Mouse (Mus musculus) T-helper 1 cell (primary cell): ENCODE results near the gene Shoc2.
"Not testable (repeated sequence)": the region's sequence is repeated elsewhere in the genome, so short reads cannot be mapped to it uniquely, and the experiment has no call there.

Experiments used
- in situ Hi-C: fragments of 300-600 bp; cut with MboI, MseI; formaldehyde crosslinking; loops from one replicate; pipeline ENCODE4 v1.15.1; 2025; ENCODE audit warnings: high pct_unique_total_duplicates

Gene Shoc2

GRCm38 (mm10) chr19:53943802-53944785 lies at the start of gene Shoc2, which contains the start of gene Bbip1:
Shoc2 (plus strand) TSS chr19:53944306.
Bbip1 (minus strand) TSS chr19:53944627.
- in situ Hi-C loops: no loop called here

DNA sequence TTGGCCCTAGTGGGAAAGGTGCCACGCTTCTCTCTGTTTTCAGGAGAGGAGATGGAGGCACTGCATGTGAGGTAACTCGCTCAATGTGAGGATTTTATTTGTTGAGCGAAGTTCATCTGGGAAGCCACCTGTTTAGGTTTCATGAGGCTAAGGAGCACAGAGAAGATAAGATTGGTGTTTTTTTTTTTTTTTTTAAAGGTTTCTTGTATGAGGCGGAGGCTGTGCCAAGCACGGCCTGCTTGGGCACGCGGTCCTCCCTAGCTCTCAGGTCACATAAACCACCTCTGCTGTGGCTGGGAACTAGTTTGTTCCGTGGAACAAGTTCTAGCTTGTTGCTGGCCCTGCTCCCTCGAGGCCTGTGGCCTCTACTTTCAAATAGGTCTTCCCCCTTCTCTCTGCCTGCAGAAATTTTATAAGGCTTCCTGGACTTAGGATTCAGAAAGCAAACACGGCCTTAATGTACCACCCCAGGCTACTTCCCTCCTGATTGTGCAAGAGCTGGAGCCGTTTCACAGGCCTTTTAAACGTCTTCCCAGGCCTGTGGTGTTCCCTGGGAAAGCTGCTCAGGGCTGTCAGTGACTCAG lies 49.5 kb upstream of the Shoc2 start:
- in situ Hi-C loops: loop anchor here (5.0 kb wide), 1 partner anchor 92 kb away; no protein-coding TSS in a partner anchor

DNA sequence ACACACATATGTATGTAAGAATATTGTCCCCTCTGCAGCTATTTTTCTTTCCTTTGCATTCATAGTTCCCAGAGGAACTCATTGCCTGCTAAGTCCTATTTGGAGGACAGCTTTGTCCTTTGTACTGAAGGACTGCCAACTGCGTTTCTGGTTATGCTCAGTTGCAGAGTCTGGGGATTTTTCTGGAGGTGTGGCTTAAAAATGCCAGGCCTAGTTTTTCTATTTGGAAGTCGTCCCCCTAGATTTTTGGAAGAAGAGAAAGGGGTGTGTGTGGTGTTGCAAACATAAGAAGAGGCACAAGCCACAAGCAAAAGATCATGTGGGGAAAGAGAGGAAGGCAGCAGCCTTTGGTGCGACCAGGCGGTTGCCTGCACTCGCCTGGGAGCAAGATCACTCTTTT lies 46.1 kb upstream of the Shoc2 start:
- in situ Hi-C loops: loop anchor here (5.0 kb wide), 1 partner anchor 96 kb away; no protein-coding TSS in a partner anchor

GRCm38 (mm10) chr19:53898498-53898897 lies 45.6 kb upstream of the Shoc2 start:
- in situ Hi-C loops: loop anchor here (5.0 kb wide), 1 partner anchor 96 kb away; no protein-coding TSS in a partner anchor

DNA sequence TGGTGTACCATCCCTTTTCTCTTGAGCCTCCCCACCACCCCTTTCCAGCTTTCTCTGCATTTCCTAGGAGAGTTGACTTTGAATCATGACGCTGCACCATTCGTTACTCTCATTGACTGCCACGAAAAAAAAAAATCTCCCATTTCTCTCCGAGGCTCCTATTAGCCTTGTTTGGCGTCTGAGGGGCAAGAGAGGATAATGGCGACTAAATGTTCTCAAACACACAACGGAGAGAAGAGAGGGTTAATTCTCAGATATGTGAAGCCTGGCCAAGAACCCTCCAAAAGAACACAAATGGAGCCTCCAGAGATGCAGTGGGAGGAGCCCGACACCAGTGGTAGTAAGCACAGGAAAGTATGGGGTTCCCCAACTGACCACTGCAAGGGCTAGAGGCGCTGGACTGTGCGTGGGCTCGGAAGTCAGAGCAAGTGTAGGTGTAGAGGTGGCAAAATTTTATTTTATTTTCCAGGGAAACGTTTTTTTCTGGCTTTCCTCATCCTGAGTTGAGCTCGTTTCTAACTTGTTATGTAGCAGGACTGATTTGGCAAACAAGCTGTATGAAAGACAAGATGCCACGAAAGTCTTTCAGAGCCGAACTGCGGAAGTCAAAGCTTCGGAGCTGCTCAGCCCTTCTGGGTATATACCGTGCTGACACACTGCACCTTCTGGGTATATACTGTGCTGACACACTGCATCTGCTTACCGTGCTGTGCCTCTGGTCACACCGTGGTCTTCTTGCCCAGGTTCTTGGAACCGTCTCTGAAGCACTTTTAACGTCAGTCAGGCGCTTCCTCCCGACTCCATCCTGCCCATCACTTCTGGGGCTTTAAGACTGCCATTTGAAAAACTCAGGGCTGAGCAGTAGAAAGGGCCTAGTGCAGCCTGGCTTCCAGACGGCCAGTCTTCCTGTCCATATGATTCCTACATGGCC lies 44.9 kb upstream of the Shoc2 start:
- in situ Hi-C loops: loop anchor here (5.0 kb wide), 1 partner anchor 97 kb away; no protein-coding TSS in a partner anchor

GRCm38 (mm10) chr19:53899941-53900610 lies 44.0 kb upstream of the Shoc2 start:
- in situ Hi-C loops: loop anchor here (5.0 kb wide), 1 partner anchor 98 kb away; no protein-coding TSS in a partner anchor

DNA sequence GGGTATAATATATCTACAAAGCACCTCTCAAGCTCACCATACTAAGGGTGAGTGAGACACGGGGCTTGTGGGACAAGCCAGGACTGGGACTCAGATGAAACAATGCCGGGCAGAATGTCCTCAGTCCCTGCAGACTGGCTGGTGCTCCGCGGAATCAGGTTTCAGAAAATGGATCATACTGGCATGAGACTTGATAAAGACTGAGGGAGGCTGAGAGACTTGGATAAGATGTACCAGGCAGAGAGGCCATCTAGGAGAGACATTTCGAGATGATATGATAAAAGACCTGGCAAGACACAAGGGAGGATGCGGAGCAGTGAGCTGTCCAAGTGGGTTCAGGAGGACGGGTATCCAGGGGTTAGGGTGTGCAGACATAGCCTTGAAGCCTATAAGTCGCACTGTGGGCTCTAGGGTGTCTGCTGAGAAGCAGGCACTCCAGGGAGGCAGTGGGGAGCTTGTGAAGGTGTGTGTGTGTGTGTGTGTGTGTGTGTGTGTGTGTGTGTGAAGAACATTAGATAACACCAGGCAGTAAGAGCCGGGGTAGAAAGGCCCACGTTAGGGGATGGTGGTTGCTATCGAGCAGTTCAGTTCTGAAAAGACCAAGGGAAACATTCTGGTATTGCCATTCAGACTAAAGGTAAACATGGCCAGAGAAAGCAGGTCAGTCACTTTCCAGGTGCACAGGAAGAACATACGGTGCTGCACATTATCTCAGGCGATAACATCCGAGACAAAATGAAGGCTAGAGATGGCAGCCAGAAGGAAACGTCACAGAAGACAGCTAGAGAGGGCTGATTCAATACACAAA lies 42.0 kb upstream of the Shoc2 start:
- in situ Hi-C loops: no loop called here

DNA sequence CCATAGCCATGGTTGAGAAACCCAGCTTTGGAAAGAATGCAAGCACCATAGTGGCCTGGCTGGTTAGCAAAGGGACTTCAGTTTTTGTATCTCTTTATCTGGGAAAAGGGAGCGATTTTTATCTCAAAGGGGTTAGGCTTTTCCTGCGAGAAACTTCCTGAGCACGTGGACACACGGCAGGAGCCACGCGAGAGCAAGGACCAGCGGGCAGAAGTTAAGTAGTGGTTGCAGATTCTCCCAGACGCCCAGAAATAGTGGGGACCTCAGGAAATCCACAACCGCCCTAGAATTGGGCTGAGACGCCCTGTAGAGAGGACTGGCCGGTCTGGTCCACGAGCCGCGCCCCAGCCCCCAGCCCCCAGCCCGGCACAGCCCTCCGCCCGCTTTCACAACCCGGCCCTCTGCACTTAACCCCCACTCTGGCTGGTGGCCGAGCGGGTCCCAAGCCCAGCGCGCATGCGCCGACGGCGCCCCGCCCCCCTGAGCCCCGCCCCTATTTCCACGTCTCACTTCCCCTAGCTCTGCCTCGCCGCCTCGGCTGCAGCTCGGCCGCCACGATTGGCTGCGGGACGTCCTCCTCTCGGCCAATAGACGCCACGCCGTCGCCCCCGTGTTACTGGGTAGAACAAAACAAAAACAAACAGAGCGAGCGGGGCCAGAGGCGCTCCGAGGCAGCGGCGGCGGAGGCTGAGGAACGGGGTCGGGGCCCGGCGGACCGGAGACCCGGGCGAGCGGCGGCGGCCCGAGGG lies 41.2 kb upstream of the Shoc2 start:
- in situ Hi-C loops: no loop called here

DNA sequence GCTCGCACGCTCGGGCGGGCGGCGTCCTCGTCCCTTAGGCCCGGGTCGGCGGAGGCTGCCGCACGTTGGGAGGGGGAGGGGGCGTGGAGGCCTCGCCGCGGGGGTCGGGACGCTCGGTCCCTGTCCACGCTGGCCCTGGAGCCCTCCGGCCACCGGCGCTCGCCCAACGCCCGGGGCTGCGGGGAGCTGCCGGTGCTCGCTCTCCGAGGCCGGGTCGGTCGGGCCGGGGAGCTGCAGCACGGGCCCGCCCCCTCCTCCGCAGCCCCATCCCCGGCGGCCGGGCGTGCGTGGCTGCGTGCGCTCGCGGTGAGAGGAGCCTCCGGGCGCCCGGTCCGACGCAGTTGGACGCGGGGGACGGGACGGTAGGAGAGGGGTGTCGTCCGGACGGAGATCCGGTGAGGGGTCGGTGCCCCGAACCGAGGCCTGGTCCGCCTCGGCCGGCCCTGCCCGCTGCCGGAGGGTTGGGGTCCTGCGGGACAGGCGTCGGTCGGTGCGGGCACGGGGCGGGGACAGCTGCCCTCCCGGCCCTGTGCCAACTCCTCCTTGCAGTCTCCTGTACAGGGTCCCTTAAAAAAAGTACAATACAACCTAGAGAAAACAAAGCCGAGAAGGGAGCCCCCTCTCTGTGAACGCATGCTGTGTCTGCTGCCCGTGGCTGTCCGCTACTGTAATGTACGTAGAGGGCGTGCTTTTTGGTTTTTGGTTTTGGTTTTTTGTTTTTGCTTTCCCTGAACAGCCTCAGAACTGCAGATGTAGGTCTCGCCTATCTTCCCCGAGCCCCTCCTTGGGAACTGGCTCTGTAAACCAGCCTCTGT lies 40.4 kb upstream of the Shoc2 start:
- in situ Hi-C loops: no loop called here

- in situ Hi-C loops: no loop called here
Measured at GRCm38 (mm10) chr19:53904833-53905480, 39.1 kb upstream of the Shoc2 start.

DNA sequence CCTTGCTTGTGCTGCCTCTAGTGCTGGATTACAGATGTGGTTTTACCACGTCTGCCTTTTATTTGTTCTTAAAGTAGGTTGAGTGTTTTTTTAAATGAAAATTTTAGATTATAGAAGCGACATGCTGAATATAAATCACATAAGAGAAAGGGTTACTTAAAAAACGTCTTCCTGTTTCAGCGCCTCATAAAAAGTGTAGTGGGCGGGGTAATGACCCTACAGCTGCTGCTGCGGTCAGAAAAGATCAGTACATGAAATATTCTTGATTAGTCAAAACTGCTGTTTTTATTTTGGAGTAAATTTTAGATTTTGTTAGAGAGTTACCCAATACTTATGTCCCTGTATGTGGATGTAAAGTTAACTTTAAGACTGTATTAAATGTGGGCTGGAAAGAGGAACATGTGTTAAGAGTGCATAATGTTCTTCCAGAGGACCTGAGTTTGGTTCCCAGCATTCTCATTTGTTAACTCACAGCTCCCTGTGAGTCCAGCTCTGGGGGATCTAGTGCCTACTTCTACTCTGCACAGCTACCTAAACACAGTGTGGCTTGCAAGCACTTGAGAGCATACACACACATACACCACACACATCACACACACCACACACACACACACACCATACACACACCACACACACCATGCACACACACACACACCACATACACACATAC lies 37.9 kb upstream of the Shoc2 start:
- in situ Hi-C loops: no loop called here

GRCm38 (mm10) chr19:53906703-53907070 lies 37.4 kb upstream of the Shoc2 start:
- in situ Hi-C loops: not testable (repeated sequence)

GRCm38 (mm10) chr19:53914950-53915349 lies 29.2 kb upstream of the Shoc2 start:
- in situ Hi-C loops: no loop called here

DNA sequence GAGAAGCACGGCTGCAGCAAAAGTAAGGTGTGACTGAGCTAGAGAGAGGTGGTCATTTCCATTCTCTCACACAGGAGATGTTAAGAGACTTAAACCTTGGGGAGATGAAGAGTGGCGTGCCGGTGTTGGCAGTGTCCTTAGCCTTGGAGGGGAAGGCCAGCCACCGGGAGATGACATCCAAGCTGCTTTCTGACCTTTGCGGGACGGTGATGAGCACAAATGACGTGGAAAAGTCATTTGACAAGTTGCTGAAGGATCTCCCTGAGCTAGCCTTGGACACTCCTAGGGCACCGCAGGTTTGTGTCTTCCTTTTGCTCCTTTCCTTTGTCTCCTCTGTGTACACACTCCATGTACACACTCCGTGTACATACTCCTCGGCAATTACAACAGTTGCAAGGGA lies 24.6 kb upstream of the Shoc2 start:
- in situ Hi-C loops: no loop called here

GRCm38 (mm10) chr19:53921996-53922395 lies 22.1 kb upstream of the Shoc2 start:
- in situ Hi-C loops: not testable (repeated sequence)

- in situ Hi-C loops: no loop called here
Measured at GRCm38 (mm10) chr19:53925338-53925751, 18.8 kb upstream of the Shoc2 start.

GRCm38 (mm10) chr19:53926705-53927104 lies 17.4 kb upstream of the Shoc2 start:
- in situ Hi-C loops: no loop called here
